Comparison of ENCODE assay signal across 14 mouse cellular contexts in genomic region chr1:54377506-54378051, GRCm38 (mm10).
DNase-seq lines count a peak whose midpoint lies in the region; ATAC-seq and TF ChIP-seq lines count a peak whose summit lies in the region.
"Had no signal": no experiment of that assay in that cellular context is flagged by ENCODE, and none has a peak within 500 bp of the region (broad histone marks: within the 10 kb centered on the region; RNA-seq: fewer than 3 reads in every experiment).

No protein-coding gene starts in this region.

- intact Hi-C loops in gastrocnemius, postnatal 14 days (cut with DNase I; ENCODE audit: low total_unique reads), result no loop called here

- no peaks in the 10 kb centered on the region for H3K9me3 ChIP-seq in heart, postnatal 0 days (replicated peaks; ENCODE audit: control insufficient read depth, low read length)
- no peaks in the 10 kb centered on the region for H3K9me3 ChIP-seq in forebrain, embryonic 15.5 days
- H3K9me3 ChIP-seq: forebrain, embryonic 10.5 days; G1E; midbrain, embryonic 15.5 days had no signal

- no peak for TF ChIP-seq EP300 in heart, postnatal 0 days (IDR thresholded peaks at IDR 0.05; ENCODE audit: low read depth)

- H3K4me1 ChIP-seq in heart, postnatal 0 days (ENCODE audit: control insufficient read depth, insufficient read depth), result peaks cover 10% of the 10 kb centered on the region
- H3K4me1 ChIP-seq in forebrain, embryonic 15.5 days, result no peaks in the 10 kb centered on the region
- H3K4me1 ChIP-seq: forebrain, embryonic 10.5 days; midbrain, embryonic 15.5 days had no signal

- no peak for TF ChIP-seq CTCF in heart, postnatal 0 days (IDR thresholded peaks at IDR 0.05; ENCODE audit: low read depth)

- H3K4me3 ChIP-seq in heart, postnatal 0 days (ENCODE audit: low read depth, low read length), result no peak overlapping the region
- no peak overlapping the region for H3K4me3 ChIP-seq in forebrain, embryonic 15.5 days
- H3K4me3 ChIP-seq: forebrain, embryonic 10.5 days; midbrain, embryonic 15.5 days had no signal

- no peak overlapping the region for H3K4me2 ChIP-seq in heart, postnatal 0 days (ENCODE audit: low read depth, low read length)
- H3K4me2 ChIP-seq in forebrain, embryonic 15.5 days (replicated peaks), result no peak overlapping the region
- H3K4me2 ChIP-seq: midbrain, embryonic 15.5 days had no signal

- no peaks in the 10 kb centered on the region for H3K27me3 ChIP-seq in heart, postnatal 0 days (ENCODE audit: control insufficient read depth, insufficient read depth, low read length)
- H3K27me3 ChIP-seq in forebrain, embryonic 15.5 days, result no peaks in the 10 kb centered on the region
- H3K27me3 ChIP-seq: midbrain, embryonic 15.5 days had no signal

- H3K9ac ChIP-seq in heart, postnatal 0 days (replicated peaks; ENCODE audit: low read depth, low read length), result no peak overlapping the region
- no peak overlapping the region for H3K9ac ChIP-seq in forebrain, embryonic 15.5 days (replicated peaks)
- H3K9ac ChIP-seq: liver, embryonic 14.5 days; midbrain, embryonic 15.5 days had no signal

- no peaks in the 10 kb centered on the region for H3K36me3 ChIP-seq in heart, postnatal 0 days (replicated peaks; ENCODE audit: control insufficient read depth, insufficient read depth, low read length)
- H3K36me3 ChIP-seq in forebrain, embryonic 15.5 days, result no peaks in the 10 kb centered on the region
- H3K36me3 ChIP-seq: midbrain, embryonic 15.5 days had no signal

- H3K27ac ChIP-seq in heart, postnatal 0 days (ENCODE audit: low read depth), result peak overlapping the region; percentile 90
- H3K27ac ChIP-seq in forebrain, embryonic 15.5 days (replicated peaks), result no peak overlapping the region
- H3K27ac ChIP-seq: forebrain, embryonic 10.5 days; liver, embryonic 14.5 days; midbrain, embryonic 15.5 days had no signal

- ATAC-seq in heart, postnatal 0 days (ENCODE audit: insufficient read depth, low read depth), result peak; percentile 92
- ATAC-seq in forebrain, embryonic 15.5 days (replicated peaks), result no peak
- ATAC-seq: inflammation-experienced regulatory T-cells, adult 6 months; midbrain, embryonic 15.5 days had no signal

- peak; percentile 52 for DNase-seq in adrenal gland, postnatal 10 days
- no peak for DNase-seq in adrenal gland, adult 8-10 months
- DNase-seq in kidney, adult 9 months, result peak; percentile 16
- DNase-seq in kidney, adult 11 months, result no peak
- peak; percentile 47 for DNase-seq in NIH3T3 (ENCODE audit: low read depth)
- DNase-seq in heart, postnatal 0 days (ENCODE audit: low spot score), result peak; percentile 81
- no peak for DNase-seq in gastrocnemius, postnatal 14 days
- DNase-seq: gastrocnemius, postnatal 10 days had no signal

Comparison
In these comparisons a context has a peak if more than half of its experiments do, and no peak if none do; other contexts are left out.
1. DNase-seq: peak in adrenal gland, postnatal 10 days (single experiment), kidney, adult 9 months (single experiment), NIH3T3 (single experiment) and heart, postnatal 0 days (single experiment); none in adrenal gland, adult 8-10 months (single experiment), kidney, adult 11 months (single experiment) and gastrocnemius, postnatal 14 days (single experiment).